Mouse (Mus musculus) retina, postnatal 1 day (tissue): Measurements from ENCODE around the gene Vill.

Source experiments
- DNase-seq: peaks from one replicate; pipeline ENCODE4 v3.0.0-alpha.2; 2012

Vill gene

DNA sequence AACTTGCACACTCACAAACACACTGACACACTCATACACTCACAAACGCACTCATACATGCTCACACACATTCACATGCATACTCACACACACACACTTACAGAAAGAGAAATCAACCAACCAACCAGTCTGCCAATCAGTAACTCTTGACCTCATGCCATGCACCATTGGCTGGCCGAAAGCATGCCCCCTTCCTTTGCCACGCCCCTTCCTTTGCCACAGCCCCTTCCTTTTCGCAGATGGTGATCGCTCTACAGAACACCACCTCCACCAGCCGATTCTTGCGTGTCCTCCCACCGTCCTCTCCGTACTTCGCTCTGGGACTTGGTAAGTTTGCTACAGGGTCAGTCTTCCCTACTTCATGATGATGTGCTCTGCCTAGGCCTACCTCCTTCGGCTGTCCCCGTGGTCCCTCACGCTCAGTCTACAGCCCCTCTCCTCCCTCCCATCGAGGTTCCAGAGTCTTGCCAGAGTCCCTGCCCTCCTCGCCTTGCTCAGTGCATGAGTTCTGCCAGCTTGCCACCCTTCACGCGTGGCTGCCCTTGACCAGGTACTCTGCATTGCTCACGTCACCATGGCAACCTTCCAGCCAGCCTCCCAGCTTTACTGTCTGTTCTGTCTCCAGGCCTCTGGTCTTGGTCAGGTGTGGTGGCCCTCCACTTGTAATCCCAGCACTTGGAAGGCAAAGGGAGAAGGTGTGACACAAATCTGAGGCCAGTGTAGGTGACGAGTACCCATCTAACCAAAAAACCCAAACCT, 67.0 kb downstream of the Vill start:
- DNase-seq = peak; percentile 22

DNA sequence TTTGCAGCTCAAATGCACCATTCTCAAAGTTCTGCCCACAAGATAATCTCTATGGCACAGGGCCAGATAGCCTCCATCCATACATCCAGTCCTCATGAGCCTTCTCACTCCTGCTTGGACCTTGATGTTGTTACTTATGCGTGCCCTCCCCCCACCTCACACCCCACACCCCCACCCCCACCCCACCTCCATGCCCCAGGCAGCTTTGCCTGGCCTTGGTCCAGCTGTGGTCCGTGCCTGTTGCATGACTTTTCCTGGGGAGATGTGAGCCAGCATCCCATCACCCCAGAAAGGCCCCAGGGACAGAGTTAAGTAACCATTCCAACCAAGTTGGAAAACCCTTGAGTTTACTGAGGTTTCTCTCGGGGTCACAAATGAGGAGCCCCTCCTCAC, 67.6 kb downstream of the Vill start:
- DNase-seq = no peak
